Mouse (Mus musculus): ENCODE data around the gene Ttc28. TPM values are rescaled to one million over a fixed set of nuclear protein-coding genes. Genes with fewer than 3 reads are reported as not detected.

The Ttc28 gene
- total RNA-seq, 2 experiments from 2014 or later, result 3.9 to 4.2 TPM

DNA sequence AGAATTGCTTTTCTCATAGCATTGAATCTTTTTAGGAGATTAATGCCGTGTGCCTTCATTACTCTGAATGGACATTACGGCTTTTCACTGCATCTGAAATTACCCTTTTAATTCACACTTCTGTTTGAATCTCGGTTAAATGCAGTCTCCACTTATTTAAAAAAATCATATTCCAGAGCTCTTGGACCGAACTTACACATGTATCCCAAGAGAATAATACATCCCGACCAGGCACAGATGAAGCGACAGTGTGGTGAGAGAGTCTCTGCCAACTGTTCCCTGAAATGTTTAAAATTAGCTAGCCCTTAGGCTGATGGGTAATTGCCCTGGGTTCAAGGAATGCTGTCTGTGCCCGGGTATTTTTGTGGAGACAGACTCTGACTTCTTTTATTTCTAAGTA is 118.1 kb downstream of the Ttc28 start:
- no peak for ATAC-seq (replicated peaks; ENCODE audit: low FRiP score, poor library complexity, severe bottlenecking)

DNA sequence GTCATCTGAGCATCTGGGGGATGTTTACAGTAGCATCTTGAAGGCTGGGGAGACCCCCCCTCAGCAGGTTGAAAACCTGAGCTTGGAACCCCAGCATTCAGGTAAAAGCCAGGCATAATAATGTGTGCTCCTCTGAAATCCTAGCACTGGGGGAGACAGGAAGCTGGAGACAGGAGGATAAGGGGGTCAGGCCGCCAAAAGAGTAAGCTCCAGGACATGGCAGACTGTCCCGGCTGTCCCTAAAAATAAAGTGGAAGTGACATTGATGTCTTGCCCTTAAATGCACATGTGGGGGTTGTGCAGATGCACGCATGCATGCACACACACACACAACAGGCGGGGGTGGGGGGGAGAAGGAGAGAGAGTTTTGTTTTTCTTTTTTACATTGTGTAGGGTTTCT is 118.7 kb downstream of the Ttc28 start:
- ATAC-seq (replicated peaks; ENCODE audit: low FRiP score, poor library complexity, severe bottlenecking), result no peak

GRCm38 (mm10) chr5:111000953-111001352 is 121.3 kb downstream of the Ttc28 start:
- ATAC-seq (replicated peaks; ENCODE audit: low FRiP score, poor library complexity, severe bottlenecking), result no peak

GRCm38 (mm10) chr5:111003220-111003619 is 123.6 kb downstream of the Ttc28 start:
- no peak for ATAC-seq (replicated peaks; ENCODE audit: low FRiP score, poor library complexity, severe bottlenecking)

- ATAC-seq (replicated peaks; ENCODE audit: low FRiP score, poor library complexity, severe bottlenecking), result no peak
These were observed 124.1 kb downstream of the Ttc28 start for GRCm38 (mm10) chr5:111003750-111004149.

DNA sequence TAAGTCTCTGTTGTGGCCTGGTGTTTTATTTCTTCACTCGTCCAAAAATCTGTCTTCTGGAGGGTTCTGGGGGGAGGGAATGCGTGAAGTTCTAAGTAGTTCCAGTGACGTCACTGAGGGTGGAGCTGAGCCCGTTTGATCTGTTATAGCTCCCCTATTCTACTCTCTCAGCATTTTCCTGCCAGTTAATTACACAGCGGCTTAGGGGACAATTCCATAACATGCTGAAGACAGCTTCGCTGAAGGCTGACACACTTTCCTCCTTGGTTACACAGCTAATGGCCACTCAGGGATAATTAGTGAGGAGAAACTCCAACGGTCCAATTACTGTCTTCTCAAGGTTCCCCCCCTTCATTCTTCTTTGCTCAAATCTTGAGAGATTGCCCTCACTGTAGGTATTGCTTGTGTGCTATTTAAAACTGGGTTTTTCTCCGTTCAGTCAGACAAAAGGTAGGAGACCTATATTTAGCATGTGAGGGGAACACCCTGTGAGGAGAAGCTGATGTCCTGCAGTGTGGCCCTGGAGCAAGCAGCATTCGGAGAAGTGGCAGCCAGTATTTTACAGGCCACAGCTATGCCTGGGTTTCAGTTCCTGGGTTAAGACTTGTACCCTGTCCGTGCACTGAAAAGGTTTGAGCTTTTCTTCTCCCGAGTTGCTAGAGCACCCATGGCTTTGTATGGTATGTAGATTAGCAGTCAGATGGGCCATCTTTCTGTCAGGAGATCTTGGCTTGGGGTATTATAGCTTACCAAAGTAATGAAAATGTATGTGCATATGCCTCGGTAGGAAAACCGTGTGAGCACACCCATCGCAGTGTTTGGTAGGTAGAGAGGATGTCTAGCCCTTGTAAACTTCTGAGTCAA is 126.9 kb downstream of the Ttc28 start:
- ATAC-seq (replicated peaks; ENCODE audit: low FRiP score, poor library complexity, severe bottlenecking), result no peak

- ATAC-seq (replicated peaks; ENCODE audit: low FRiP score, poor library complexity, severe bottlenecking), result no peak
These were observed 127.5 kb downstream of the Ttc28 start for GRCm38 (mm10) chr5:111007136-111007500.

- ATAC-seq (replicated peaks; ENCODE audit: low FRiP score, poor library complexity, severe bottlenecking), result no peak
These were observed 128.3 kb downstream of the Ttc28 start for GRCm38 (mm10) chr5:111007900-111008299.

GRCm38 (mm10) chr5:111008431-111008830 is 128.8 kb downstream of the Ttc28 start:
- no peak for ATAC-seq (replicated peaks; ENCODE audit: low FRiP score, poor library complexity, severe bottlenecking)

- no peak for ATAC-seq (replicated peaks; ENCODE audit: low FRiP score, poor library complexity, severe bottlenecking)
These were observed 131.7 kb downstream of the Ttc28 start for GRCm38 (mm10) chr5:111011271-111011670.

- ATAC-seq (replicated peaks; ENCODE audit: low FRiP score, poor library complexity, severe bottlenecking), result no peak
These were observed 132.5 kb downstream of the Ttc28 start for GRCm38 (mm10) chr5:111012064-111012463.

- no peak for ATAC-seq (replicated peaks; ENCODE audit: low FRiP score, poor library complexity, severe bottlenecking)
These were observed 133.0 kb downstream of the Ttc28 start for GRCm38 (mm10) chr5:111012587-111012986.

DNA sequence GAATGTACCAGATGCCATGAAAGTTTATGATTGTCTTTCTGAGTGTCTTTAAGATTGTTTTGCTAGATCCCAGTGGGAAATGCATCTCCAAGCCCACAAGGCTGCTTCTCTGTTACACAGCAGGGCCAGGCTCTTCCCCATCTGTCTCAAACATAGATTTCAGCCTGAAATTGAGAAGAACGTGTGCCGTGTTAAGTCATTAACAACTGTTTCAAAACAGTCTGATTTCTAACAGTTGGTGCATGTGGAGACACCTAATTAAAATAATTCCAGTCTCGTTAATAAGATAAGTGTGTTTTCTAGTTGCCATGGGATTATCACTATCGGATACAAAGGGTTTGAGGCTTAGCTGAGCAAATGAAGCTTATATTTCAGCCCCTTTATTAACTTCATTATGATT is 135.4 kb downstream of the Ttc28 start:
- no peak for ATAC-seq (replicated peaks; ENCODE audit: low FRiP score, poor library complexity, severe bottlenecking)

GRCm38 (mm10) chr5:111017319-111017718 is 137.7 kb downstream of the Ttc28 start:
- no peak for ATAC-seq (replicated peaks; ENCODE audit: low FRiP score, poor library complexity, severe bottlenecking)

- no peak for ATAC-seq (replicated peaks; ENCODE audit: low FRiP score, poor library complexity, severe bottlenecking)
These were observed 142.7 kb downstream of the Ttc28 start for GRCm38 (mm10) chr5:111022339-111022738.

DNA sequence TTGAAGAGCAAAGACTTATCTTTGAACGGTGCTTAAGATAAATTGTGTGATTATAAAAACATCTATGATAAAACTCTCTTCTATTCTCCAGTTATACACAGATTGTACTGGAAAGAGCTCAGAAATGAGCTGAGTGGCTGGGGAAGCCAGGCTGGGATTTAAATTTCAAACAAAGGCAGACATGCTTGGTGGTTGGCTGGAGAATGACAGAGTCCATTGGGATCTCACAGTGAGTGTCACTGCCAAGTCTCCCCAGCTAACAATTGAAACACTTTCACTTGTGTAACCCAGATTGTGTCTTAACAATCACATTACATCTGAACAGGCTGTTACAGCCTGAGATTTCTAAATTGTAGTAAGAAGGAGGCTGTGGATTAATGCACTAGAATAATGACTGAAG is 143.3 kb downstream of the Ttc28 start:
- no peak for ATAC-seq (replicated peaks; ENCODE audit: low FRiP score, poor library complexity, severe bottlenecking)

GRCm38 (mm10) chr5:111024621-111025020 is 145.0 kb downstream of the Ttc28 start:
- ATAC-seq (replicated peaks; ENCODE audit: low FRiP score, poor library complexity, severe bottlenecking), result no peak

GRCm38 (mm10) chr5:111025476-111025875 is 145.9 kb downstream of the Ttc28 start:
- no peak for ATAC-seq (replicated peaks; ENCODE audit: low FRiP score, poor library complexity, severe bottlenecking)

DNA sequence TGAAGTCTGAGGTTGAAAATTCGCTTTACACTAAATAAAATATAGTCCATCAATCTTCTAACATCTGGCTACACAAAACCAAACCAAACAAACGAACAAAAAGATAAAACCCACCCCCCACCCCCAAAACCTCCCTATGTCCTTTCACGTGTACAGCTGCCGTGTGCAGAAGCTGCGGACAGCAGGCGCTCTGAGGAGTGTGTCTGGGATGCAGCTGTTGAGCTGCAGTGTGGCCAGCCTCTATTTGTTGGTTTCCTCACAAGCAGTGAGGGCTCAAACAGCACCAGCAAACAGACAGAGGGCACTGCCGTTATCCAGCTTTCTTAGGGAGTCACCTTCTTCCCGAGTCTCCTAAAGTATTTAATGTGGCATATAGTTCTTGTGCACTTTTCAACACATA is 146.6 kb downstream of the Ttc28 start:
- ATAC-seq (replicated peaks; ENCODE audit: low FRiP score, poor library complexity, severe bottlenecking), result no peak

GRCm38 (mm10) chr5:111028340-111028739 is 148.7 kb downstream of the Ttc28 start:
- no peak for ATAC-seq (replicated peaks; ENCODE audit: low FRiP score, poor library complexity, severe bottlenecking)

- ATAC-seq (replicated peaks; ENCODE audit: low FRiP score, poor library complexity, severe bottlenecking), result no peak
These were observed 149.3 kb downstream of the Ttc28 start for GRCm38 (mm10) chr5:111028952-111029351.
